Mouse (Mus musculus) thymus, postnatal 4 days (tissue): Measurements from ENCODE around the gene Hist1h4c.

Source experiments
- DNase-seq: peaks from one replicate; pipeline ENCODE4 v3.0.0; 2021

The Hist1h4c gene

DNA sequence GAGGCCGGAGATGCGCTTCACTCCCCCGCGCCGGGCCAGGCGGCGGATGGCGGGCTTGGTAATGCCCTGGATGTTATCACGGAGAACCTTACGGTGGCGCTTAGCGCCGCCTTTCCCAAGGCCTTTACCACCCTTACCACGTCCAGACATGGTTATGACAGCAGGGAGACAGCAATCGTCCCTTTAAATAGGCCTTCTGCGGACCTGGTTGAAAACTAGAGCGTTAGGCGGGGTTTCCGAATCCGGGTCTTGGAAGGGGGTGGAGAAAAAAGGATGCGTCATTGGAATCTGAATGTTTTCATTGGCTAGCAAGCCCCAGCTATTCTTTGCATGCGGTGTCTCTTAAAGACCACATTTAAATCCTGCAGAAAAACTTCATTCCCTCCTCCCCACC lies at the start of gene Hist1h4c:
TSS of gene Hist1h4c (minus strand) at position 155 of the 394 bp plus-strand sequence.
- peak; percentile 98 for DNase-seq

GRCm38 (mm10) chr13:23747892-23748288 lies 49.6 kb upstream of the Hist1h4c start:
- no peak for DNase-seq

DNA sequence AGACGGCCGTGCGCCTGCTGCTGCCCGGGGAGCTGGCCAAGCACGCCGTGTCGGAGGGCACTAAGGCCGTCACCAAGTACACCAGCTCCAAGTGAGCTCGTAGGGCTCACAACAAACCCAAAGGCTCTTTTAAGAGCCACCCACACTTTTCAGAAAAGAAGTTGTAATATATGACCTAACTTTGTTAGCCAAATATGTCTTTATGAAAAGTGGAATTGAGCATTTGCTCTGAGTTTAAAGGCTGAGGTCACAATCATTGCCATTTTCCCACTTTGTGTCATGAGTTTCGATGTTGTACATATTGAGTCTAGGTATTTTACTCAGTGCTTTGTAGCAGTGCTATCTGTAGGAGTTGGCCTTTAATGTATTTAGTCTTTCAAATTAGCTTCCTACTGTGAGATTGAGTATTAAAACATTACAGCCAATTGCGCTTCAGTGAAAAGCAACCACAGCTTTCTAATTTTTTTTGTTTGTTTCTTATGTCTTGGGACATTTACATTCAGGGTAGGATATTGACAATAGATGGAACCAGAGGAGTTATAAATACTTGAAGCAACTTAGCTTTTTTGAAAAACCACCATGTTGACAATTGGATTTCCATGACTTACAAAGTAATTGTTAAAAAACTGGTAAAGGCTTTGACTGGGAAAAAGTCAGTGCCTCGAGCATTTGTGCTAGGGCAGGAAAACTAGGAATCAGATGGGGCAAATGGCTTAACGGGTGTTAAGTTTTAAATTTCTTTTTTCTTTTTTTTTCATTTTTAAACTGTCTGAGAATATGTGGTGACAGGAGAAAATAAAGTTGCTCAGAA lies 49.0 kb upstream of the Hist1h4c start:
- DNase-seq = no peak

DNA sequence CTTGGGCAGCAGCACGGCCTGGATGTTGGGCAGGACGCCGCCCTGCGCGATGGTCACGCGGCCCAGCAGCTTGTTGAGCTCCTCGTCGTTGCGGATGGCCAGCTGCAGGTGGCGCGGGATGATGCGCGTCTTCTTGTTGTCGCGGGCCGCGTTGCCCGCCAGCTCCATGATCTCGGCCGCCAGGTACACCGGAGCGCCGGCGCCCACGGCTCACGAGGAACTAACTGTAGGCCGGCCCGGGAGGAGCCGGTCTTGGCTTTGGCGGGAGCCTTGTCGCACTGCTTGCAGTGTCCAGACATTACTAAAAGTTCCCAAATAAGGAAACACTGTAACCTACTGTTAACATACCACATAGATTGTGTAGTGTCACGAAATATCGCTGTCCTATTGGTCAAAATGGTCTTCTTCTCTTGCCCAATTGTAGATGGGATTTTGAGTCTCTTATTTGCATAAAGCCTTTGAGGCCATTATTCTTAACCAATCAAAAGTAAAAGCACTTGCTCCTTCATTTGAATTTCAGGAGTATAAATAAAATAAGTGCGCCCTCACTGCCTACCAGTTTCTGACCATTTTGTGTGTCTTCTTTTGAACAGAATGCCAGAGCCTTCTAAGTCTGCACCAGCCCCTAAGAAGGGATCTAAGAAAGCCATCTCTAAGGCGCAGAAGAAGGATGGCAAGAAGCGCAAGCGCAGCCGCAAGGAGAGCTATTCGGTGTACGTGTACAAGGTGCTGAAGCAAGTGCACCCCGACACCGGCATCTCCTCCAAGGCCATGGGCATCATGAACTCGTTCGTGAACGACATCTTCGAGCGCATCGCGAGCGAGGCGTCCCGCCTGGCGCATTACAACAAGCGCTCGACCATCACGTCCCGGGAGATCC lies 48.2 kb upstream of the Hist1h4c start, which contains the start of gene Hist1h2bb:
TSS of gene Hist1h2bb (plus strand) at position 534 of the 880 bp plus-strand sequence.
- peak; percentile 74 for DNase-seq

GRCm38 (mm10) chr13:23745381-23746161 lies 47.3 kb upstream of the Hist1h4c start, which contains the start of gene Hist1h3c:
Gene Hist1h3c (minus strand): TSS chr13:23745602.
- DNase-seq = peak; percentile 91

DNA sequence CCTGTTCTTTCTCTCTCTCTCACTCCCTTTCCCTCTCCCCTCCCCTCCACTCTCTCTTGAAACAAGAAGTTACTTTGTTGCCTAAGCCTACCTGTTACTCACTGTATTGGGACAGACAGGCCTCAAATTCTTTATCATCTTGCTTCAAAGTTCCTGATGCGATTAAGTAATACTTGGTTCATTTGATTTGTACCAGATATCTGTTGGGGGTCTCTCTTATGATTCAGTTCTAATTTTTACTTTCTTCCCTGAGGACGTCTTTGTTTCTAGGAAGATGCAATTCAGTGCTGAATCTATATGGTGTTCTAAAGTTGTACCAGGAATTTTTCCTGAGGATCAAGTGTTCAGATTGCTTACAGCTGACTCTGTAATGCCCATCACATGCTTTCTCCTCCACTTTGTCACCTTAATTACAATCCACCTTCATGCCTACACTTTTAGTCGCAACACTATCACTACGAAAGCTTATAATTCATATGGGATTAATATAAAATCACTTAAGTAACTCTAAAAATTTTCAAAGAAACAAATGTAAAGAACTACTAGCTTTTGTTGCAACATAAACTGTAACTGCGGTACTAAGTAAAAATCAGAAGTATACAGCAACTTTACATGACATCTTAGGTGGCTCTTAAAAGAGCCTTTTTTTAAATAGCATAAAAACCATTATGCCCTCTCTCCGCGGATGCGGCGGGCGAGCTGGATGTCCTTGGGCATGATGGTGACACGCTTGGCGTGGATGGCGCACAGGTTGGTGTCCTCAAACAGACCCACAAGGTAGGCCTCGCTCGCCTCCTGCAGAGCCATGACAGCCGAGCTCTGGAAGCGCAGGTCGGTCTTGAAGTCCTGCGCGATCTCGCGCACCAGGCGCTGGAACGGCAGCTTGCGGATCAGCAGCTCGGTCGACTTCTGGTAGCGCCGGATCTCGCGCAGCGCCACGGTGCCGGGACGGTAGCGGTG lies 46.4 kb upstream of the Hist1h4c start:
- peak; percentile 32 for DNase-seq

- DNase-seq = no peak
These were observed 45.7 kb upstream of the Hist1h4c start for GRCm38 (mm10) chr13:23743963-23744362.

DNA sequence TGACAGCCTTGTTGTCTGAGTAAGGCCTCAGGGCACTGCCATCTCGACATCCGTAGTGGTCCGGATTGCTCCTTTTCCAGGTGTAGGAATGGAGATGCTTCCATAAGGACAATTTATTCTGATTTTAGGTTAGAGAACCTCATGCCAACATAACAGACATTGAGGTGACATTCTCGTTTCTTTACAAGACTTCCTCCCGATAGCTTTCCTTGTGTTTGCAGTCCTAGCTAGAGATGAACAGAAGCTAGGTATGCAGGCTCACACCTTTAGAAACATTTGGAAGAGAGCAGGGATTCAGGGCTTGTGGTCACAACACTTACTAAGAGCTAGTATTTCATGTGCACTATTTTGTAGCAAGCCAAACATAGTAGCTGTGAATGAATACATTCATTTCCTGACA lies 45.0 kb upstream of the Hist1h4c start:
- no peak for DNase-seq

DNA sequence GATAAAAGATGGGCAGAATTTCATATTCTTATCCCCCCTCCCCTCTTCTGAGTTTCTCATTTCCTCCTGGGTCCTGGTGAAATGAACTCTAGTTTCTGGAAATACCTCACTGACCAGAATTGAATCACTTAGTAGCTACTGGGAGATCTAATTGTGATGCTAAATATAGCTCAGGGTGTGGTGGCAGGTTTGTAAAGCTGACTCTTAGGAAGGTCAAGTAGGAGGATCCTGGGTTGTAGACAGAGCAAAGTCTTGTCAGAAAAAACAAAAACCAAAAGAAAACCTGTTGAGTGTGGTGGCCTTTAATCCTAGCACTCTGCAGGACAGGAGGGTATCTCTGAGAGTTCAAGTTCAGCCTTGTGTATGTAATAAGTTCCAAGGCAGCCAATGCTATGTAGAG lies 43.8 kb upstream of the Hist1h4c start:
- DNase-seq = no peak

DNA sequence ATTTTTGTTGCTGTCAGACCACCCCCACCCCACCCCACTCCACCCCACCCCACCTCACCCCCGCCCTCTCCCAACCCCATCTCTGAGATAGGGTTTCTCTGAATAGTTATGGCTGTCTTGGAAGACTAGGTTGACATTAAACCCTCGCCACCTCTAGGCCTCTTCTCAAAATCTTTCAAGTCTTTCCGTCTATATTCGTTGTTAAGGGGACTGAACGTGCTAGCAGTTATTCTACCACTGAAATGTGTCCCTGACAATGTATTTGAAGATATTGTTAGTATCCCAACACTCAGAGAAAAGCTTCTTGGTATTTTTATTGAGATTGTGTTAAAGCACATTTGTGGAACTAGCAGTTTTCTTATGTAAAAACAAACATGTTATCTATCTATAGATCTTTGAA lies 42.7 kb upstream of the Hist1h4c start:
- DNase-seq = no peak

DNA sequence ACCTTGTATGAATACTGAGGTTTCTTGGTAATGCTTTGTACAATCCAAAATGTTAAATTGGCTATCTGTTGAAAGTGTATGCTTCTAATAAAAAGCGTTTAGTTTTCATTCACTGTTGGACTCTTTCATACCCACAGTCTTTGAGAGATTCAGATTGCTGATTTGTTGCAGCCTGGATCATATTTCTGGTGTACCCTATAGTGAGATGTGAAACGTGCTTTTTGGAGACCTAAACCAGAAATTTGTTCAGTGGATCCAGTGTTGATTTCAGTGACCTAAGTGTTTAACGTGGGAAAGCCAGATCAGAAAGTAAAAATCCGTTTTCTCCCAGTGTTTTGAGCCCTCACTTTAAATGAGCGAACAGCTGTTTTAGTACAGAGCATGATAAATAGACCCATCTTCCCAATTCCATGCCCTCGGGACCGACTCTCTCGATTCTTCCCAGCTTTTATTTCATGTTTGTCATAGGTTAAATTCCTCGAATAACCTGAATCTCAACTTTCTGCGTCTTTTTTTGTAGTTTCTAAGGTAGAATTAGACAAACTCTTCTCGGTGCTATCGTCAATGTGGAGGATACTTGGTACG lies 42.1 kb upstream of the Hist1h4c start:
- DNase-seq = no peak

- DNase-seq = no peak
These were observed 41.6 kb upstream of the Hist1h4c start for GRCm38 (mm10) chr13:23739922-23740252.

DNA sequence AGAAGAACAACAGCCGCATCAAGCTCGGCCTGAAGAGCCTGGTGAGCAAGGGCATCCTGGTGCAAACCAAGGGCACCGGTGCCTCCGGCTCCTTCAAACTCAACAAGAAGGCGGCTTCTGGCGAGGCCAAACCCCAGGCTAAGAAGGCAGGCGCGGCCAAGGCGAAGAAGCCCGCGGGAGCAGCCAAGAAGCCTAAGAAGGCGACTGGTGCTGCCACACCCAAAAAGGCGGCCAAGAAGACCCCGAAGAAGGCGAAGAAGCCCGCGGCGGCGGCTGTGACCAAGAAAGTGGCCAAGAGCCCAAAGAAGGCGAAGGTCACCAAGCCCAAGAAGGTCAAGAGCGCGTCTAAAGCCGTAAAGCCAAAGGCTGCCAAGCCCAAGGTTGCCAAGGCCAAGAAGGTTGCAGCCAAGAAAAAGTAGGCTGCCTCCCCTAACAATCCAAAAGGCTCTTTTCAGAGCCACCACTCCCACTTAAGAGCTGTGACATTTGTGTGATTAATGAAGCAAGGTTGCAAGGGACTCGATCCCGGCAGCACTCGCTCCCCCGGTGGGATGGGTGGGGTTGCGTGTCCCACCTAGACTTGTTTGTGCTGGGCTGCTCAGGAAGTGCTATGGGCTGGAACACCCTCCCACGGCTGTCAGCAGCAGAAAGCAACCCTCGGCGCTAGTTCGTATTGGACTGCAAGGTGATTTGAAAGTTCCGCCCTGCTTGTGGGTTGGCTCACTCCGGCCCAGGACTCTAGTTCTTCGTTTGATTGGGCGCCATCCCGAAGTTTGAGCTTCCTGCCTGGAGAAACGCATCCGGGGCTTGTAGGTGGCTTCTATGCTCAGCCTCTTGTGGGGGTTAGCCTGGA lies 41.0 kb upstream of the Hist1h4c start:
- peak; percentile 88 for DNase-seq

DNA sequence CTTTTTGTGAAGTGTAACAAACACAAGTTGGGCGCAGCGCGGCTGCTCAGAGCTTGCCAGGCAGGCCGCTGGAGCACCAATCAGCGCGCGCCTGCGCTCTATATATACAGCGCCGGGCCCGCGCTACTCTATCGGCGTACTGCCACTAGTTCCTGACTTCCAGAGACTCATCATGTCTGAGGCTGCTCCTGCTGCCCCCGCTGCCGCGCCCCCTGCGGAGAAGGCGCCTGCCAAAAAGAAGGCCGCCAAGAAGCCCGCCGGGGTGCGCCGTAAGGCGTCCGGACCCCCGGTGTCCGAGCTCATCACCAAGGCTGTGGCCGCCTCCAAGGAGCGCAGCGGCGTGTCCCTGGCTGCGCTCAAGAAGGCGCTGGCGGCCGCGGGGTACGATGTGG lies 40.4 kb upstream of the Hist1h4c start, which contains the start of gene Hist1h1c:
TSS of gene Hist1h1c (plus strand) at position 132 of the 392 bp plus-strand sequence.
- DNase-seq = peak; percentile 97

- peak; percentile 74 for DNase-seq
These were observed 39.8 kb upstream of the Hist1h4c start for GRCm38 (mm10) chr13:23738041-23738440.

DNA sequence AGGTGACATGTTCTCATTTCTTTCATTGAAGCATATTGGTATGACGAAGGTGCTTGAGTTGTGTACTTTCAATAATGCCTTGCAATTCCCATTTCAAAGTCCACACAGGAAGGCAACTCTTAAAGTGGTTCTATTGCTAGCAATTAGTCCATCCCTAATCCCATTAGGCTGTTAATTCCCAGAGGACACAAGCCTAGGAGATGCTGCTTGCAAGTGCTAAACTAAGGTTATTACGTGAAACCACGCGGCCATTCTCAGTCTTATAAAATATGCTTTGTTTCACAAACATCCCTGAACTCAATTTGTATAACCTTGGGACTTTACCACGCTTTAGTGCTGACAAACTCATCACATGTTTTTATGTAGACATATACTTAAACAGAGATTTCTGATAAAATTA lies 38.8 kb upstream of the Hist1h4c start:
- no peak for DNase-seq

GRCm38 (mm10) chr13:23732156-23732804 lies 34.0 kb upstream of the Hist1h4c start:
- DNase-seq = peak; percentile 45

- DNase-seq = no peak
These were observed 32.2 kb upstream of the Hist1h4c start for GRCm38 (mm10) chr13:23730479-23730878.

- no peak for DNase-seq
These were observed 31.5 kb upstream of the Hist1h4c start for GRCm38 (mm10) chr13:23729706-23730105.

DNA sequence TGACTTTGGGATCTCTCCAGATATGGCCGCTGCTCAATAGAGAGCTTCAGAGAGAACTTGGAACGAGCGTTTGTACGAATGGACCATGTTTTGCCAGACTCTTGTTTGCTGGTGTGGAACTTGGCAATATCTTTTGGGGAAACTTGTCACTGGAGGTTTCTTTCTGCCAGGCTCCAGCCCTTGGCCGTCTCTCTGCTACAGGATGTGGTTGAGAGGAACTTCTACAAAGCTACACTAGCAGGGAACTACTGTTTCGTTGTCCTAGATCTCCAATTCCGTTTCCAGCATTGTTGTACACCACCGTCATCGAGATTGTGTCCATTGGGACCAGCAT lies 30.9 kb upstream of the Hist1h4c start:
- DNase-seq = peak; percentile 49
